Mouse (Mus musculus) heart, embryonic 11.5 days (tissue): Measurements from ENCODE around the gene Vmn1r202. TPM values are rescaled to one million over a fixed set of nuclear protein-coding genes. Genes with fewer than 3 reads are reported as not detected.
"Not testable (repeated sequence)": the region's sequence is repeated elsewhere in the genome, so short reads cannot be mapped to it uniquely, and the experiment has no call there.

Experiments used
- ATAC-seq: fragments of 200-750 bp; cut with Nextera tagmentation; replicated peaks from 2 replicates; pipeline ENCODE4 v1.8.0; 2017; ENCODE audit warnings: moderate library complexity; ENCODE audit not compliant: insufficient number of reproducible peaks, low FRiP score, low TSS enrichment
- H3K27ac ChIP-seq: fragments of 300-500 bp; sonication (generic); 2 replicates; pipeline ENCODE4 v1.5.1; 2014; ENCODE audit warnings: mild to moderate bottlenecking, low read depth, low read length
- H3K27me3 ChIP-seq: fragments of 300-500 bp; sonication (generic); 2 replicates; pipeline ENCODE4 v1.6.1; 2014; ENCODE audit warnings: mild to moderate bottlenecking, low read length, mixed read lengths; ENCODE audit not compliant: control insufficient read depth, insufficient read depth
- H3K36me3 ChIP-seq: fragments of 300-500 bp; sonication (generic); 2 replicates; pipeline ENCODE4 v1.6.1; 2014; ENCODE audit warnings: mild to moderate bottlenecking, low read length, moderate library complexity, mixed read lengths; ENCODE audit not compliant: control insufficient read depth, insufficient read depth
- H3K4me1 ChIP-seq: fragments of 300-500 bp; sonication (generic); 2 replicates; pipeline ENCODE4 v1.6.1; 2014; ENCODE audit warnings: low read length; ENCODE audit not compliant: control insufficient read depth, insufficient read depth
- H3K4me2 ChIP-seq: fragments of 300-500 bp; sonication (generic); 2 replicates; pipeline ENCODE4 v1.6.1; 2014; ENCODE audit warnings: mild to moderate bottlenecking, moderate library complexity
- H3K4me3 ChIP-seq: fragments of 300-500 bp; sonication (generic); 2 replicates; pipeline ENCODE4 v1.5.1; 2014; ENCODE audit warnings: low read depth, low read length
- H3K9ac ChIP-seq: fragments of 300-500 bp; sonication (generic); 2 replicates; pipeline ENCODE4 v1.6.1; 2014; ENCODE audit warnings: mild to moderate bottlenecking, low read depth, low read length, moderate library complexity
- H3K9me3 ChIP-seq: fragments of 300-500 bp; sonication (generic); replicated peaks from 2 replicates; pipeline ENCODE4 v1.6.1; 2016; ENCODE audit warnings: low read length; ENCODE audit not compliant: control insufficient read depth
- WGBS: fragments of 180-500 bp; shearing (Covaris S2); extraction: QIAGEN DNeasy Blood & Tissue Kit; methylation state at CpG from one replicate; pipeline ENCODE4 v1.1.7; 2014; ENCODE audit not compliant: insufficient replicate concordance; 5-methylcytosine and 5-hydroxymethylcytosine counted together
- polyA plus RNA-seq: library from polyadenylated mRNA; unstranded; fragments of >200 nt; fragmentation: Nextera tagmentation; extraction: Ambion mirVana; gene quantifications from 2 replicates; pipeline ENCODE4 v1.2.1, GENCODE M21; 2014

The Vmn1r202 gene
- not detected in 2 replicates for polyA plus RNA-seq

DNA sequence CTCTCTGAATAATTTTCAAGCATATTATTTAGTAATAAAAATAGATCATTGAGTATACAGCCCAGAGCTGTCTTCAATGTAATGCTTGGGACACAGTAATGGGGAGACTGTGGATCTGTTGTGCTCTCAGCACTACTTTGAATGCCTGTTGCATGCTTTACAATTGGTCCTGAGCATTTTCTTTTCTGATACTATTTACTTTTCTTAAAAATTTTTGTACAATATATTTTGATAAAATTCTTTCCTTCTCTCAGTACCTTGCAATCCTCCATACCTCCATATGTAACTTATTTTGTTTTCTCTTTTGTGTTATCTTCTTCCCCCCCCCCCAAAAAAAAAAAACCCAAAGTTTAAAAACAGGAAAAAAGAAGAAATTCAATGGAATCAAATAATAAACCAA lies at the start of gene Vmn1r202:
Gene Vmn1r202 (minus strand): TSS at position 101 of the 400 bp plus-strand sequence.
- Histone ChIP-seq H3K36me3 (no peaks in the 10 kb centered on the region), H3K4me3 (no peak within 1 kb of the TSS), H3K27ac (no peak within 1 kb of the TSS), H3K27me3 (no peaks in the 10 kb centered on the region), H3K9ac (no peak within 1 kb of the TSS), H3K4me2 (no peak within 1 kb of the TSS), H3K4me1 (no peaks in the 10 kb centered on the region), H3K9me3 (no peaks in the 10 kb centered on the region)
- ATAC-seq, result no peak

DNA sequence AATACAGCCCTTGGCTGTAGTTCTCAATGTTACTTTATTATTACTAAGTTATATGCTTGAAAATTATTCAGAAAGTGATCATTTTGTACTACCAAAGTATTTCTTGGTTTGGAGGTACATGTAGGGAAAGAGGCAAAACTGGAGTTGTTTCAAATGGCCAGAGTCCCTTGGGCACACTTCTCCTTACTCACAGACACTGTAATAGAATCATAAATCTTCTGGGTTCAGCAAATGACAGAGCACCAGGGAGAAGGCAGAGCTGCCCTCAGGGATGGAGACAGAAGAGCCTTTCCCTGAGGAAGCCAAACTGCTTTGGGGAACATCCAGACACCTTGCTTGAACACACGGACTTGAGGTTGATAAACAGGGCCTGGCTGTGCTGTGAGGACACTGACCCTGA lies 47.7 kb upstream of the Vmn1r202 start, which contains the start of gene Vmn1r204:
Gene Vmn1r204 (plus strand): TSS at position 301 of the 400 bp plus-strand sequence.
- H3K9ac ChIP-seq, result not testable (repeated sequence)
- WGBS, result 50% methylated on average over 1 of the region's 1 CpGs

DNA sequence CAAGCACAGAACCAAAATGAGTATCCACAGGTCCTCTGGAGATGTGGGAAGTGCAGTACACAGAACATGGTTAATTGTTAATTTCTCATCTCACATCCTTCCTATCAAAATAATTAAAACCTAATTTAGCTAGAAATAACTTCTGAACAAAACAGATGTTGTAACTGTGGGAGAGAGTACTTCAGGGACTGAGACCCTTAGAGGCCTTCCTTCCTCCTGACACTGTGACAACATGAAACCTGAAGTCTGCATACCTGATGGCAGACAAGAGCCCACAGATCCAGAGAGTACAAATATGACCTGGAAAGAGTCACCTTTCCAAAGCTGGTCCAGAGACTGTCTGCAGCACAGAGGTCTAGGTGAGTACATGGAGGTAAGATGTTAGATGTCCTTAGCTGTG lies 12.6 kb upstream of the Vmn1r202 start, which contains the start of gene Vmn1r203:
Gene Vmn1r203 (plus strand): TSS at position 301 of the 400 bp plus-strand sequence.
- Histone ChIP-seq H3K4me3 (no peak within 1 kb of the TSS), H3K27me3 (no peaks in the 10 kb centered on the region), H3K4me2 (no peak within 1 kb of the TSS), H3K4me1 (no peaks in the 10 kb centered on the region), H3K27ac (no peak within 1 kb of the TSS), H3K9ac (no peak within 1 kb of the TSS), H3K9me3 (no peaks in the 10 kb centered on the region), H3K36me3 (no peaks in the 10 kb centered on the region)
- no peak for ATAC-seq

More for the DNA sequence above, 47.7 kb upstream of the Vmn1r202 start, which contains the start of gene Vmn1r204:
- not testable (repeated sequence) for H3K27me3 ChIP-seq, ATAC-seq, H3K36me3 ChIP-seq, H3K4me3 ChIP-seq, H3K27ac ChIP-seq, H3K4me2 ChIP-seq, H3K4me1 ChIP-seq, H3K9me3 ChIP-seq

DNA sequence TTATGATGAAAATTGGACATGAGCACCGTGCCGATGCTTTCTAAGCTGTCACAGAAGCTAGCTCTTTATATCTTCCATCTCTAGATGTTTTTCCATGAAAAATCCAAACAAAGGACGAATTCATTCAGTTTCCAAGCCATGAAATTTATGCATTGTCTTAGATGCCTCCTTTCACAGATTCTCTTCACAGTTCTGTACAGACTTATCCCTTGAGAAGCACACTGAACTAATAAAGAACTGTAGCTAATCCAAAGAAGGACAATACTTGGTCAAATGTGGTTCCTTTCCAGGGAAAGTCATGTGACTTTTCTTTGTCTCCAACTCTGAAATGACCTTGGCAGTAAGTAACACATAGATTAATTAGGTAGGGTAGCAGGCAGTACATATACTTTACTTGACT lies 2.8 kb downstream of the Vmn1r202 start:
- no peak for ATAC-seq
- Histone ChIP-seq H3K4me3 (no peak overlapping the region), H3K27ac (no peak overlapping the region), H3K9ac (no peak overlapping the region), H3K27me3 (no peaks in the 10 kb centered on the region), H3K4me2 (no peak overlapping the region), H3K4me1 (no peaks in the 10 kb centered on the region), H3K36me3 (no peaks in the 10 kb centered on the region), H3K9me3 (no peaks in the 10 kb centered on the region)
- WGBS, result 62% methylated on average over 3 of the region's 3 CpGs

DNA sequence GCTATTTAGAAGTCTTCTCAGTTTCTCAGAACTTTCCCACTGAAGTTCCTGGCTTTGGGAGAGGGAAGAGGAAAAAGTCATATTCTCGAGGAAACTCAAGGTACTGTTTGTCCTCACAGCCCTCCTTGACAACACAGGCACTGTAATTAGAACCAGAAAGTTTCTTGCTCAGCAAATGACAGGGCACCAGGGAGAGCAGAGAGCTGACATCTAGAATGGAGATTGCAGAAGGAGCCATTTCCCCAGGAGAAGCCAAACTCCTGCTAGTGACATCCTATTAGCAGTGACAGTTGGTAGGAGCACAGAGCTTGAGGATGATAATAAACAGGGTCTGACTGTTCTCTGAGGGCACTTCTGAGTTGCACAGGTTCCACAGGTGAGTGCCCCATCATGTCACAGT lies 33.6 kb downstream of the Vmn1r202 start, which contains the start of gene Vmn1r201:
Gene Vmn1r201 (plus strand): TSS at position 301 of the 400 bp plus-strand sequence.
- Histone ChIP-seq H3K27me3 (no peaks in the 10 kb centered on the region), H3K36me3 (no peaks in the 10 kb centered on the region), H3K4me2 (no peak within 1 kb of the TSS), H3K9me3 (no peaks in the 10 kb centered on the region), H3K4me1 (no peaks in the 10 kb centered on the region), H3K27ac (no peak within 1 kb of the TSS), H3K4me3 (no peak within 1 kb of the TSS), H3K9ac (no peak within 1 kb of the TSS)
- ATAC-seq, result no peak
- 61% methylated on average over 1 of the region's 1 CpGs for WGBS

DNA sequence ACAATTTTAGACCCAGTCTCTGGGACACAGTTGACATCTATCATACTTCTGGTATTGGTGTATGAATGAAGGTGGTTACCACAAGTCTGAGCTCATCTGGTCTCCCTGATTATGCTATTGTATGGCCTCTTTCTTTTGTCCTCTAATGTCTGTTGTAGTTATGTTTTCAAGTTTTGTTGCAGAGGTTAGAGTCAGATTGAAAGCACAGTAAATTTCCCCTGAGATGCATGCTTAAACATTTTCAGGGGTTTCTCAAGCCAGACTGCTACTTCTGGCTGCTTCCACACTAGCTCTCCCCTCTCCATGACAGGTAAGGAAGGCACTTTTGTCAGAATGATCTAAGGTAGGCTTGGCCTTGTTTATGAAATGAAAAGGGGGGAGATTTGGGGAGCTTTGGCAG lies 50.0 kb downstream of the Vmn1r202 start:
- no peaks in the 10 kb centered on the region for H3K9me3 ChIP-seq
- H3K4me3 ChIP-seq, result no peak overlapping the region
- no peaks in the 10 kb centered on the region for H3K27me3 ChIP-seq
- no peak overlapping the region for H3K4me2 ChIP-seq
- no peak overlapping the region for H3K9ac ChIP-seq
- ATAC-seq, result no peak
- H3K36me3 ChIP-seq, result no peaks in the 10 kb centered on the region
- H3K4me1 ChIP-seq, result no peaks in the 10 kb centered on the region
- no peak overlapping the region for H3K27ac ChIP-seq

Other genes with a start within 250 kb of the Vmn1r202 start
- not detected in 2 replicates for gene Vmn1r195, start 234.9 kb downstream of the Vmn1r202 start, polyA plus RNA-seq
- not detected in 2 replicates for gene Vmn1r196, start 215.5 kb downstream of the Vmn1r202 start, polyA plus RNA-seq
- not detected in 2 replicates for gene Vmn1r197, start 180.8 kb downstream of the Vmn1r202 start, polyA plus RNA-seq
- not detected in 2 replicates for gene Vmn1r198, start 155.0 kb downstream of the Vmn1r202 start, polyA plus RNA-seq
- gene Vmn1r199, start 125.6 kb downstream of the Vmn1r202 start, polyA plus RNA-seq, result not detected in 2 replicates
- gene Vmn1r200, start 115.0 kb downstream of the Vmn1r202 start, polyA plus RNA-seq, result not detected in 2 replicates
- not detected in 2 replicates for gene Vmn1r201, start 33.5 kb downstream of the Vmn1r202 start, polyA plus RNA-seq
- gene Vmn1r203, start 12.7 kb upstream of the Vmn1r202 start, polyA plus RNA-seq, result not detected in 2 replicates
- gene Vmn1r204, start 47.8 kb upstream of the Vmn1r202 start, polyA plus RNA-seq, result not detected in 2 replicates
- gene Vmn1r205, start 87.6 kb upstream of the Vmn1r202 start, polyA plus RNA-seq, result not detected in 2 replicates
- not detected in 2 replicates for gene Vmn1r206, start 118.9 kb upstream of the Vmn1r202 start, polyA plus RNA-seq
- gene Vmn1r207-ps, start 224.2 kb upstream of the Vmn1r202 start, polyA plus RNA-seq, result not detected in 2 replicates